Mouse (Mus musculus): ENCODE data around the gene Pde1a.

DNA sequence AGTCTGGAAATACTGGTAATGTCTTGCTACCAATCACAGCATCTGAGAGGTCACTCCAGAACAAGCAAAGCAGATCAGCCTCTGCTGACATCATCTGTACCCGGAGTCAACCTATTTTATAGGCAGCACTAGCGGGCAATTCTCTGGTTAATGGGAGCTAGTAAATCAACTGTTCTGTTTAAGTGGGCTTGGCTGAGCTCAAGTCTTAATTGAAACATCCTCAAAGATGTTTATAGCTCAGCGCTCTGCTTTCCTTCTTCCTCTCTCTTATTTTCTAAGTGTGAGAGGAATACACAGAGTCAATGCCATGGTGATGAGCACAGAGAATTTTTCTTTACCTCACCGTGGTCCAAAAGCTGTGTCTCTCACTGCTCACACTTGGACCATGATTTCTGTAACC is 208.8 kb downstream of the Pde1a start:
- TF ChIP-seq CTCF (IDR thresholded peaks at IDR 0.05; ENCODE audit: borderline replicate concordance, control insufficient read depth, extremely low read depth, insufficient read depth, low read length, poor library complexity): no peak
- TF ChIP-seq POLR2A (IDR thresholded peaks at IDR 0.05; ENCODE audit: control insufficient read depth, extremely low read depth, insufficient read depth, low read length, poor library complexity): no peak
